Mouse (Mus musculus) myocyte (in vitro differentiated cells): Measurements from ENCODE around the gene Coro1c. TPM values are rescaled to one million over a fixed set of nuclear protein-coding genes. Genes with fewer than 3 reads are reported as not detected.

ENCODE experiments used
- H3K27me3 ChIP-seq: one replicate; pipeline ENCODE4 v1.6.1; 2011; ENCODE audit not compliant: control insufficient read depth, insufficient read depth, insufficient read length
- H3K36me3 ChIP-seq: one replicate; pipeline ENCODE4 v1.6.1; 2011; ENCODE audit not compliant: control insufficient read depth, insufficient read depth
- H3K4me2 ChIP-seq: one replicate; pipeline ENCODE4 v1.6.1; 2011; ENCODE audit warnings: low read depth, control low read depth
- H3K4me3 ChIP-seq: one replicate; pipeline ENCODE4 v1.5.1; 2011; ENCODE audit warnings: mild to moderate bottlenecking, control low read depth, moderate library complexity
- H3K79me2 ChIP-seq: one replicate; pipeline ENCODE4 v1.6.1; 2011; ENCODE audit not compliant: control insufficient read depth, insufficient read depth
- H3ac ChIP-seq: one replicate; pipeline ENCODE4 v1.6.1; 2011; ENCODE audit not compliant: control insufficient read depth, insufficient read length
- CEBPB ChIP-seq: IDR thresholded peaks from 2 replicates; pipeline ENCODE4 v1.6.1; 2011; ENCODE audit warnings: mild to moderate bottlenecking, moderate library complexity; ENCODE audit not compliant: poor library complexity, insufficient read depth, severe bottlenecking
- E2F4 ChIP-seq: IDR thresholded peaks from one replicate; pipeline ENCODE4 v1.6.1; 2011; ENCODE audit warnings: mild to moderate bottlenecking, control low read depth, moderate library complexity; ENCODE audit not compliant: insufficient read depth
- MAX ChIP-seq: IDR thresholded peaks from one replicate; pipeline ENCODE4 v1.6.1; 2011; ENCODE audit warnings: low read depth, mild to moderate bottlenecking, control low read depth
- MYOD1 ChIP-seq, 3 experiments: IDR thresholded peaks; one replicate each; pipeline ENCODE4 v1.6.1; 2011; ENCODE audit warnings: control low read depth in 2 of 3, low read depth in 2 of 3, mild to moderate bottlenecking in 2 of 3, moderate library complexity in 1 of 3; ENCODE audit not compliant: insufficient read length in 2 of 3, control insufficient read depth in 1 of 3
- MYOG ChIP-seq, 3 experiments: IDR thresholded peaks; one replicate each; pipeline ENCODE4 v1.6.1; 2011; ENCODE audit warnings: control low read depth in 2 of 3, low read depth in 2 of 3, mild to moderate bottlenecking in 2 of 3; ENCODE audit not compliant: insufficient read length in 2 of 3, control insufficient read depth in 1 of 3, insufficient read depth in 1 of 3
- POLR2A ChIP-seq: IDR thresholded peaks from one replicate; pipeline ENCODE4 v1.6.1; 2011; ENCODE audit warnings: low read depth, mild to moderate bottlenecking, control low read depth, moderate library complexity; ENCODE audit not compliant: insufficient read length
- POLR2AphosphoS2 ChIP-seq: IDR thresholded peaks from one replicate; pipeline ENCODE4 v1.6.1; 2011; ENCODE audit warnings: low read depth, control low read depth; ENCODE audit not compliant: insufficient read length
- REST ChIP-seq: IDR thresholded peaks from one replicate; pipeline ENCODE4 v1.6.1; 2011; ENCODE audit warnings: mild to moderate bottlenecking, control low read depth, moderate library complexity; ENCODE audit not compliant: insufficient read depth, insufficient read length
- SRF ChIP-seq: IDR thresholded peaks from one replicate; pipeline ENCODE4 v1.6.1; 2011; ENCODE audit warnings: low read depth; ENCODE audit not compliant: control insufficient read depth, insufficient read length
- TCF12 ChIP-seq: IDR thresholded peaks from one replicate; pipeline ENCODE4 v1.6.1; 2011; ENCODE audit warnings: mild to moderate bottlenecking, control low read depth; ENCODE audit not compliant: poor library complexity, insufficient read depth, severe bottlenecking
- TCF3 ChIP-seq: IDR thresholded peaks from one replicate; pipeline ENCODE4 v1.6.1; 2011; ENCODE audit warnings: low read depth, control low read depth; ENCODE audit not compliant: insufficient read length
- USF1 ChIP-seq: IDR thresholded peaks from one replicate; pipeline ENCODE4 v1.6.1; 2011; ENCODE audit warnings: low read depth, mild to moderate bottlenecking, control low read depth, moderate library complexity
- polyA plus RNA-seq: library from polyadenylated mRNA; unstranded; fragments of >200 nt; fragmentation: generic; extraction: Trizol; gene quantifications from one replicate; pipeline ENCODE4 v1.2.1, GENCODE M21; 2012; ENCODE audit warnings: missing spikeins

The Coro1c gene
- polyA plus RNA-seq, 1 experiment, result 58.9 TPM

DNA sequence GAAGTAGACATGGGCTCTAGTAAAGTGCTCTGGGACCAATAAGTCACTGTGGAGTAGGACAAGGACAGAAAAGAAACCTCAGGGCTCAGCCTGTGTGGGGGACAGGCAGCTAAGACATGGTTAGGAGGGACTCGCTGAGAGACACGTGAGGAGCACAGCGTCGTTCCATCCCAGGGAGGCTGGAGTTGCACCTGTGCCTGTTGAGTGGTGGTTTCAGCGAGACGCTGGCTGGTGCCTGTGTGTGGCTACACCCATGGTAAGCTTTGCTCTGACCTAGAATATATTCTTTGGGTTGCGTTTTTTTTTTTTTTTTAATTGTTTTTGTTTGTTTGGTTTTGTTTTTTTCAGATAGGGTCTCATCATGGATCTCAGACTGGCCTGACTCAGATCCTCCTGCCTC, 32.4 kb downstream of the Coro1c start:
- Histone ChIP-seq H3ac (no peak overlapping the region), H3K36me3 (peaks cover 11% of the 10 kb centered on the region), H3K27me3 (no peaks in the 10 kb centered on the region), H3K4me3 (no peak overlapping the region), H3K4me2 (no peak overlapping the region), H3K79me2 (peaks cover 71% of the 10 kb centered on the region)
- no peak for TF ChIP-seq SRF
- peak in 2 of 3 experiments; percentile 38 to 64 for TF ChIP-seq MYOD1 (IDR thresholded peaks at IDR 0.05; ENCODE audit: control insufficient read depth in 1 of 3, insufficient read length in 2 of 3, low read depth in 2 of 3)
- peak in 1 of 3 experiments; percentile 14 for TF ChIP-seq MYOG (IDR thresholded peaks at IDR 0.05; ENCODE audit: control insufficient read depth in 1 of 3, insufficient read depth in 1 of 3, insufficient read length in 2 of 3, low read depth in 2 of 3)

DNA sequence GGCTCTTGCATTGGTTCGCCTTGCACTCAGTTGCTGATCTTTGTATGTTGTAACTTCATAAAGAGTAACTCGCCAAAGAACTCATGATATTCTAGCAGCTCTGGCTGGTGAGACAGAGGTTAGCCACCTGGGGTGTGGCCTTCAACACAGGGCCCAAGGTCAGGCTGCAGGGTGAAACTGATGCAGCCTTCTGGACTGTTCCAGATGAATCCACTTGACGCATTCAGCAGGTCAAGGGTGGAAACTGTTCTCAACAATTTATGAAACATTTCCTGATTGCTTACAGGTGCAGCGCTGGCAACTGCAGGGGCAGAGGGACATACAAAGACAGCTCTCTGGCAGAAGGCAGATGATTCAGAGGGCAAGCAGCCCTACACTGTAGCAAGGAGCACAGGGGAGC, 32.9 kb downstream of the Coro1c start:
- Histone ChIP-seq H3K4me3 (no peak overlapping the region), H3K36me3 (peaks cover 7% of the 10 kb centered on the region), H3K4me2 (no peak overlapping the region), H3K27me3 (no peaks in the 10 kb centered on the region), H3K79me2 (peaks cover 74% of the 10 kb centered on the region), H3ac (no peak overlapping the region)
- TF ChIP-seq MYOG (IDR thresholded peaks at IDR 0.05; ENCODE audit: control insufficient read depth in 1 of 3, insufficient read depth in 1 of 3, insufficient read length in 2 of 3, low read depth in 2 of 3) (no peak), MAX (no peak), CEBPB (no peak), MYOD1 (IDR thresholded peaks at IDR 0.05; ENCODE audit: control insufficient read depth in 1 of 3, insufficient read length in 2 of 3, low read depth in 2 of 3) (no peak), USF1 (no peak), SRF (no peak)

DNA sequence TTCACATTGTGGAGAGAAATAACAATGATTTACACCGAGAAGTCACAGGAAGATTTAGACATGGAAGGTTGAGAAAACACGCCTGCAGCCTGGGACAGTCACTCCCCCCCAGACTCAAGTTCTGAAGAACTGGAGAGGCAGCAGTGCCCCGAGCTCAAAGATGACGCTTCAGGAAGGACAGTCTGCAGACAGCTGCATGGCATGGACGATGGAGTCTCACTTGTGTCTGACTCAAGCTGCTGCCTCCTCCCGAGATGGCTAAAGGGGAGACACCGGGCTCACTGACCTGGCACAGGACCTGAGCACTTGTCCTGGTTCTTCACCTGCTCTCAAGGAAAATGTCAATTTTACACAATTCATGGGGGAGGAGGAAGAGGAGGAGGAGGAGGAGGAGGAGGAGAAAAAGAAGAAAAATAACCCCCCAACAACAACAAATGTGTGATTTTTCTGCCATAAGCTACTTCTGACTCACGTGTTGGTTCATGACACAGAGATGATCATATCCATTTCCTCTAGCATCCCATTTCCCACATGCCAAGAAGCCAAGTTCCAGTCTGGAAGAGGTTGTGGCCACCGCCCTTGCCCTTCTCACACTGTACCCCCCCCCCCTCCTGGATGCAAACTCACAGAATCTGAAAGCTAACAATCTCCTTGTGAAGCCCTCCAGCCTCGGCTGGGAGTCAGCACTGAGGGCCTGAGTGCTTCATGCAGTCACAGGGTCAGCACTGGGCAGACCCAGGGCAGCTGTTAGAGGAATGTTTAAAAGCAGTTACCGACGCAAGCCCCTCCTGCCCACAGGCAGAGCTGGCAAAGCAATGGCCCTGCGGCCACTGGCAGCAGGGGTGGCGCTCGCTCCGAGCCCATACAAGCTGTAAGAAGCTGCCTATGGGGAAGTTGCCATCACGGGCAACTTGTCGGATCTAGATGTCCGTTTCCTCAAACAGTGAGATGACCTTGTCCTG, 34.2 kb downstream of the Coro1c start:
- peak overlapping the region; percentile 90 for H3K4me2 ChIP-seq
- no peak overlapping the region for H3K4me3 ChIP-seq
- H3ac ChIP-seq, result peak overlapping the region; percentile 28
- TF ChIP-seq REST (no peak), E2F4 (no peak), MYOG (IDR thresholded peaks at IDR 0.05; ENCODE audit: control insufficient read depth in 1 of 3, insufficient read depth in 1 of 3, insufficient read length in 2 of 3, low read depth in 2 of 3) (peak; percentile 28 to 84 (median 73)), POLR2A (no peak), TCF3 (no peak), CEBPB (no peak), MAX (no peak), POLR2AphosphoS2 (no peak), USF1 (peak; percentile 56), SRF (no peak), MYOD1 (IDR thresholded peaks at IDR 0.05; ENCODE audit: control insufficient read depth in 1 of 3, insufficient read length in 2 of 3, low read depth in 2 of 3) (peak in 2 of 3 experiments; percentile 84 to 89), TCF12 (no peak)
- H3K79me2 ChIP-seq, result peaks cover 75% of the 10 kb centered on the region
- H3K36me3 ChIP-seq, result no peaks in the 10 kb centered on the region
- no peaks in the 10 kb centered on the region for H3K27me3 ChIP-seq

DNA sequence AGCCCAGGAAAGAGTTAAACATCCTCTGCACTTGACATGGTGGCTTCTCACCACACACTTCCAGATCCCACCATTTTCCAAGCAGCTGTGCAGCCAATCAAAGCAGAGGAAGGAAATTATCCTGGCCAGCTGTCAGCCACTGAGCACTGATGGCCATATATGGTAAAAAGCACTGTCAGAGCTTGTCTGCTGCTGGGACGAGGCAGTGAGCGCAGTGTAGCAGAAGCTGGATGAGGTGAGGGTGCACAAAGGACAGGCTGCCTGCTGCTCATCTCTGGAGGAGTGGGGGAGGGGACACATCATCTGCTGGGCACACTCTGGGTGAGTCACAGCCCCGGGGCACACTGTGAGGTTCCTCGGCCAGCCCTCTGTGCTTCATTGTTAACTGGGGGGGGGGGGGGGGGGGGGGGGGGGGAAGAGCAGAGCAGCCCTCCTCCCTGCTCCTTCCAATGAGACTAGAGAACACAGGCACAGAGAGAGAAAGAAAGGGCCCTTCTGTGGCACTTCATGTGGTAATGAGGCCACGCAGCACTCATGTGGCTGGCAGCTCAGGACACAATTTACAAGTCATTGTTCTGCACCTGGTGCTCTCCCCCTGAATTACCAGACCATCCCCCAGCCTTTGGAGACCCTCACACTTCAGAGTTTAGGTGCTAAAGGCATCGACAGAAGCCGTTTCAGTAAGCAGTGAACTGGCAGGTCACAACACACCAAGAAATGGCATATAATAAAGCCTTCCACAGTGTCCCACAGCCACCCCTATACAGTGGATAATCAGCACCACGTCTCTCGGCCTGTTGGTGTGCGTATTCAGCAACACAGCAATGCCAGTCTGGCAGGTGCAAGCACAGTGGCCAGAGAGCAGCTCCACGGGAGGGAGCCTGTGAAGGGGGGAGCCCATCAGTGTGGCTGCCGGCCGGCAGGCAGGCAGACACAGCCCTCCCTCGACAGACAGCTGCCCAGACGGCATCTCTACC, 35.3 kb downstream of the Coro1c start:
- peak overlapping the region; percentile 28 for H3ac ChIP-seq
- peak overlapping the region; percentile 90 for H3K4me2 ChIP-seq
- no peaks in the 10 kb centered on the region for H3K27me3 ChIP-seq
- TF ChIP-seq TCF3 (peak; percentile 41), SRF (peak; percentile 100), REST (peak; percentile 7), TCF12 (peak; percentile 49), E2F4 (no peak), POLR2A (peak; percentile 72), CEBPB (no peak), MYOD1 (IDR thresholded peaks at IDR 0.05; ENCODE audit: control insufficient read depth in 1 of 3, insufficient read length in 2 of 3, low read depth in 2 of 3) (peak; percentile 73 to 91 (median 87)), POLR2AphosphoS2 (peak; percentile 79), MAX (no peak), MYOG (IDR thresholded peaks at IDR 0.05; ENCODE audit: control insufficient read depth in 1 of 3, insufficient read depth in 1 of 3, insufficient read length in 2 of 3, low read depth in 2 of 3) (peak; percentile 67 to 91 (median 87)), USF1 (no peak)
- peaks cover 75% of the 10 kb centered on the region for H3K79me2 ChIP-seq
- H3K36me3 ChIP-seq, result no peaks in the 10 kb centered on the region
- H3K4me3 ChIP-seq, result no peak overlapping the region
